ENCODE assay signal across 16 mouse cellular contexts in the genomic region with DNA sequence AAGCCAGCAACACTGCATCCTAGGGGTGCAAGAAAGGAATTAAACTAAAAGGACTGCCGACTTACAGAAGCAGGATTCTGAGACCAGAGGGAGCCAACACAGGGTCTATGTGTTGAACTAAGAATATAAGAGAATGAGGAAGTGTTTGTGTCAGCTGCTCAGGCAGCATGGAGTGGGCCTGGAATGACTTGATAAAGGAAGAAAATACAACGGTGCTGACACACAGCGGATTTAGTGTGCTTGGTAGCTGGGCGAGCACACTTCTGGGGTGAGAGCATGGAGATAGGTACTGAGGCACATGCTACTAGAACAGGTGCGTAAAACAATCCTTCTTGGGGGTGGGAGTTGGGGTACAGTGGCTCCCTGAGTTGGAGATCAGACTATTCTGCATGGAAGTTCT.
"Had no signal": no experiment of that assay in that cellular context is flagged by ENCODE, and none has a peak within 500 bp of the region (broad histone marks: within the 10 kb centered on the region; RNA-seq: fewer than 3 reads in every experiment).

No protein-coding gene starts in this region.

- H3K4me3 ChIP-seq: layer of hippocampus, adult 2 months; limb, embryonic 10.5 days; liver, embryonic 15.5 days; midbrain, embryonic 13.5 days; myocyte; neural tube, embryonic 15.5 days had no signal

- DNase-seq: kidney, adult 9 months; kidney, postnatal 10 days; kidney, postnatal 4 days; lung, embryonic 14.5 days; lung, postnatal 10 days; lung, postnatal 4 days; right cerebral cortex, adult 18-20 months; right cerebral cortex, postnatal 25 days; thymus, postnatal 4 days had no signal

- H3K27me3 ChIP-seq: liver, embryonic 15.5 days; midbrain, embryonic 13.5 days; neural tube, embryonic 15.5 days had no signal

- H3K4me2 ChIP-seq: liver, embryonic 11.5 days; liver, embryonic 15.5 days; lung, embryonic 14.5 days; midbrain, embryonic 13.5 days; neural tube, embryonic 15.5 days had no signal

- H3K9me3 ChIP-seq: limb, embryonic 10.5 days; liver, embryonic 15.5 days; neural tube, embryonic 15.5 days had no signal

- H3K9ac ChIP-seq: liver, embryonic 15.5 days; lung, embryonic 14.5 days; midbrain, embryonic 13.5 days; neural tube, embryonic 15.5 days had no signal

- H3K27ac ChIP-seq: layer of hippocampus, adult 2 months; limb, embryonic 10.5 days; liver, embryonic 15.5 days; midbrain, embryonic 13.5 days; neural tube, embryonic 15.5 days had no signal

- H3K4me1 ChIP-seq: liver, embryonic 15.5 days; midbrain, embryonic 13.5 days; neural tube, embryonic 15.5 days had no signal

- ATAC-seq: midbrain, embryonic 13.5 days had no signal
